Mouse (Mus musculus) splenic B cell, adult 2 months (primary cell): Measurements from ENCODE around the gene Il20rb.

Experiments used
- DNase-seq: peaks from one replicate; pipeline ENCODE4 v3.0.0-alpha.2; 2011; ENCODE audit warnings: low read depth, low spot score
- H3K27me3 ChIP-seq: 2 replicates; pipeline ENCODE4 v1.6.1; 2012; ENCODE audit warnings: mild to moderate bottlenecking, low read length, moderate library complexity, mixed read lengths; ENCODE audit not compliant: control insufficient read depth, poor library complexity, insufficient read depth, severe bottlenecking
- H3K36me3 ChIP-seq: 2 replicates; pipeline ENCODE4 v1.6.1; 2012; ENCODE audit warnings: mild to moderate bottlenecking, low read length, moderate library complexity, mixed read lengths; ENCODE audit not compliant: control insufficient read depth, poor library complexity, insufficient read depth, severe bottlenecking

Il20rb gene

GRCm38 (mm10) chr9:100486431-100486830 lies at the start of gene Il20rb:
TSS of gene Il20rb (minus strand) at chr9:100486788.
- no peaks in the 10 kb centered on the region; the same call in 1 of the 2 replicates for H3K36me3 ChIP-seq
- no peak for DNase-seq
- H3K27me3 ChIP-seq = no peaks in the 10 kb centered on the region

- Histone ChIP-seq H3K27me3 (no peaks in the 10 kb centered on the region), H3K36me3 (no peaks in the 10 kb centered on the region)
- DNase-seq = no peak
Measured at GRCm38 (mm10) chr9:100535618-100536262, 49.2 kb upstream of the Il20rb start.

GRCm38 (mm10) chr9:100534686-100535085 lies 48.1 kb upstream of the Il20rb start:
- DNase-seq = no peak
- no peaks in the 10 kb centered on the region for H3K27me3 ChIP-seq
- no peaks in the 10 kb centered on the region for H3K36me3 ChIP-seq

- H3K27me3 ChIP-seq = no peaks in the 10 kb centered on the region
- DNase-seq = no peak
- no peaks in the 10 kb centered on the region for H3K36me3 ChIP-seq
Measured at GRCm38 (mm10) chr9:100532847-100533505, 46.4 kb upstream of the Il20rb start.

- DNase-seq = no peak
- Histone ChIP-seq H3K36me3 (no peaks in the 10 kb centered on the region), H3K27me3 (no peaks in the 10 kb centered on the region)
Measured at GRCm38 (mm10) chr9:100531296-100531695, 44.7 kb upstream of the Il20rb start.

GRCm38 (mm10) chr9:100525225-100525624 lies 38.6 kb upstream of the Il20rb start:
- no peaks in the 10 kb centered on the region for H3K36me3 ChIP-seq
- no peak for DNase-seq
- H3K27me3 ChIP-seq = no peaks in the 10 kb centered on the region

- Histone ChIP-seq H3K36me3 (no peaks in the 10 kb centered on the region), H3K27me3 (no peaks in the 10 kb centered on the region)
- no peak for DNase-seq
Measured at GRCm38 (mm10) chr9:100522029-100522428, 35.4 kb upstream of the Il20rb start.

GRCm38 (mm10) chr9:100520586-100520985 lies 34.0 kb upstream of the Il20rb start:
- no peaks in the 10 kb centered on the region for H3K36me3 ChIP-seq
- peak; percentile 57 for DNase-seq
- no peaks in the 10 kb centered on the region for H3K27me3 ChIP-seq

GRCm38 (mm10) chr9:100520012-100520411 lies 33.4 kb upstream of the Il20rb start:
- no peaks in the 10 kb centered on the region for H3K27me3 ChIP-seq
- no peaks in the 10 kb centered on the region for H3K36me3 ChIP-seq
- peak; percentile 27 for DNase-seq

GRCm38 (mm10) chr9:100507581-100507980 lies 21.0 kb upstream of the Il20rb start:
- 0 out of 2 replicates have a peak, but pooled peaks cover 3% of the 10 kb centered on the region for H3K36me3 ChIP-seq
- no peak for DNase-seq
- H3K27me3 ChIP-seq = no peaks in the 10 kb centered on the region

GRCm38 (mm10) chr9:100506652-100507051 lies 20.1 kb upstream of the Il20rb start:
- no peaks in the 10 kb centered on the region for H3K27me3 ChIP-seq
- no peak for DNase-seq
- 0 out of 2 replicates have a peak, but pooled peaks cover 3% of the 10 kb centered on the region for H3K36me3 ChIP-seq

GRCm38 (mm10) chr9:100505498-100505897 lies 18.9 kb upstream of the Il20rb start:
- no peak for DNase-seq
- Histone ChIP-seq H3K36me3 (0 out of 2 replicates have a peak, but pooled peaks cover 3% of the 10 kb centered on the region), H3K27me3 (no peaks in the 10 kb centered on the region)

GRCm38 (mm10) chr9:100493611-100494261 lies 7.1 kb upstream of the Il20rb start:
- no peak for DNase-seq
- Histone ChIP-seq H3K36me3 (peaks cover 2% of the 10 kb centered on the region; the same call in 1 of the 2 replicates), H3K27me3 (no peaks in the 10 kb centered on the region)

GRCm38 (mm10) chr9:100491424-100491823 lies 4.8 kb upstream of the Il20rb start:
- DNase-seq = no peak
- peaks cover 2% of the 10 kb centered on the region; the same call in 1 of the 2 replicates for H3K36me3 ChIP-seq
- H3K27me3 ChIP-seq = no peaks in the 10 kb centered on the region

GRCm38 (mm10) chr9:100488969-100489368 lies 2.4 kb upstream of the Il20rb start:
- Histone ChIP-seq H3K36me3 (peaks cover 2% of the 10 kb centered on the region; the same call in 1 of the 2 replicates), H3K27me3 (no peaks in the 10 kb centered on the region)
- no peak for DNase-seq
